Mouse (Mus musculus) neural tube, embryonic 14.5 days (tissue): ENCODE measurements around the gene Gga2. TPM values are rescaled to one million over a fixed set of nuclear protein-coding genes. Genes with fewer than 3 reads are reported as not detected.

Experiments used
- ATAC-seq: fragments of 200-750 bp; cut with Nextera tagmentation; 2 replicates; pipeline ENCODE4 v1.8.0; 2017; ENCODE audit warnings: low read depth, mild to moderate bottlenecking, moderate TSS enrichment, moderate library complexity
- H3K27ac ChIP-seq: fragments of 300-500 bp; sonication (generic); 2 replicates; pipeline ENCODE4 v1.5.1; 2014; ENCODE audit warnings: low read depth, mild to moderate bottlenecking, control low read depth, low read length, moderate library complexity, mixed read lengths
- H3K27me3 ChIP-seq: fragments of 300-500 bp; sonication (generic); 2 replicates; pipeline ENCODE4 v1.6.1; 2014; ENCODE audit warnings: low read length; ENCODE audit not compliant: control insufficient read depth, insufficient read depth
- H3K36me3 ChIP-seq: fragments of 300-500 bp; sonication (generic); 2 replicates; pipeline ENCODE4 v1.6.1; 2014; ENCODE audit warnings: low read length, mixed read lengths; ENCODE audit not compliant: control insufficient read depth, insufficient read depth
- H3K4me1 ChIP-seq: fragments of 300-500 bp; sonication (generic); 2 replicates; pipeline ENCODE4 v1.6.1; 2014; ENCODE audit warnings: low read length; ENCODE audit not compliant: control insufficient read depth, insufficient read depth
- H3K4me2 ChIP-seq: fragments of 300-500 bp; sonication (generic); 2 replicates; pipeline ENCODE4 v1.6.1; 2014; ENCODE audit warnings: mild to moderate bottlenecking, low read depth, low read length, control low read depth
- H3K4me3 ChIP-seq: fragments of 300-500 bp; sonication (generic); 2 replicates; pipeline ENCODE4 v1.5.1; 2014; ENCODE audit warnings: low read depth, low read length, control low read depth, mixed read lengths
- H3K9ac ChIP-seq: fragments of 300-500 bp; sonication (generic); replicated peaks from 2 replicates; pipeline ENCODE4 v1.6.1; 2014; ENCODE audit warnings: low read depth, mild to moderate bottlenecking, control low read depth, low read length, mixed read lengths
- H3K9me3 ChIP-seq: fragments of 300-500 bp; sonication (generic); 2 replicates; pipeline ENCODE4 v1.6.1; 2016; ENCODE audit warnings: low read length; ENCODE audit not compliant: control insufficient read depth
- WGBS: fragments of 180-500 bp; shearing (Covaris S2); extraction: QIAGEN DNeasy Blood & Tissue Kit; methylation state at CpG from one replicate; pipeline ENCODE4 v1.1.7; 2014; 5-methylcytosine and 5-hydroxymethylcytosine counted together
- polyA plus RNA-seq: library from polyadenylated mRNA; unstranded; fragments of >200 nt; fragmentation: Nextera tagmentation; extraction: Ambion mirVana; gene quantifications from 2 replicates; pipeline ENCODE4 v1.2.1, GENCODE M21; 2014

Gene Gga2
- polyA plus RNA-seq, 1 experiment from 2014 or later, result 25.7 TPM

GRCm38 (mm10) chr7:121936861-121937630 is 84.0 kb downstream of the Gga2 start:
- Histone ChIP-seq H3K27me3 (no peaks in the 10 kb centered on the region), H3K9me3 (no peaks in the 10 kb centered on the region), H3K9ac (no peak overlapping the region), H3K4me2 (no peak overlapping the region), H3K27ac (no peak overlapping the region), H3K36me3 (no peaks in the 10 kb centered on the region), H3K4me1 (no peaks in the 10 kb centered on the region), H3K4me3 (no peak overlapping the region)
- WGBS, result 67% methylated on average over 14 of the region's 14 CpGs
- no peak for ATAC-seq

Other genes with a start within 250 kb of the Gga2 start
- 0.21 TPM in 1 of 2 replicates, not detected in the other for gene Scnn1b, start 156.2 kb downstream of the Gga2 start, polyA plus RNA-seq
- gene Cog7, start 39.5 kb downstream of the Gga2 start, polyA plus RNA-seq, result 27.3 and 30.1 TPM in 2 replicates
- 98.4 and 102 TPM in 2 replicates for gene Ubfd1, start 46.0 kb upstream of the Gga2 start, polyA plus RNA-seq
- gene Ears2, start 46.0 kb upstream of the Gga2 start, polyA plus RNA-seq, result 10.7 and 11.2 TPM in 2 replicates
- 725 and 732 TPM in 2 replicates for gene Ndufab1, start 80.7 kb upstream of the Gga2 start, polyA plus RNA-seq
- 5.3 and 6.2 TPM in 2 replicates for gene Palb2, start 111.8 kb upstream of the Gga2 start, polyA plus RNA-seq
- gene Dctn5, start 111.8 kb upstream of the Gga2 start, polyA plus RNA-seq, result 162 TPM in 2 replicates
- 5.0 and 10.4 TPM in 2 replicates for gene Plk1, start 138.2 kb upstream of the Gga2 start, polyA plus RNA-seq
- 0.81 and 2.2 TPM in 2 replicates for gene Ern2, start 165.0 kb upstream of the Gga2 start, polyA plus RNA-seq
- gene Chp2, start 198.3 kb upstream of the Gga2 start, polyA plus RNA-seq, result 0.84 and 0.96 TPM in 2 replicates